Mouse (Mus musculus) kidney, adult 2 months (tissue): ENCODE measurements around the gene Mfsd4b1.

Experiments
- CTCF ChIP-seq: fragments of 200-500 bp; conservative IDR thresholded peaks from 2 replicates; pipeline ENCODE4 v1.5.1; 2011; ENCODE audit warnings: low read depth, mild to moderate bottlenecking, control low read depth, low read length, moderate library complexity, mixed read lengths; ENCODE audit not compliant: insufficient read depth, insufficient read length
- POLR2A ChIP-seq: fragments of 200-500 bp; IDR thresholded peaks from one replicate; pipeline ENCODE4 v1.6.1; 2011; ENCODE audit warnings: low read depth, low read length, control low read depth

DNA sequence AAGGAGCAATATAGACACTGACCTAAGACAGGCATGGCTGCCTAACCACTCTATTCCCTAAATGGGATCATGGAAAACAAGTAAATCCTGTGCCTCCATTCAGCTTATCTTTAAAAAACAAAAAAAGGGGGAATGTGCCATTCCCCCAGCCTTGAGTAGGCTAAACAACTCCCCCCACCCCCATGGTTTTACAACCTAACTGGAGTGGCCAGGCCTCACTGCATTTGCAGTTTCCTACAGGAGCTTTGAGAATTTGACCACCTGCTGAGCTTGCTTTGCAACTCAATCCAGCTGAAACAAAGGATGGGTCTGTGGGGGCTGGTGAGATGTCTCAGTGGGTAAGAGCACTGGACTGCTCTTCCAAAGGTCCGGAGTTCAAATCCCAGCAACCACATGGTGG, 46.8 kb downstream of the Mfsd4b1 start:
- no peak for TF ChIP-seq CTCF
- no peak for TF ChIP-seq POLR2A
